Mouse (Mus musculus): ENCODE data around the gene Dmwd. TPM values are rescaled to one million over a fixed set of nuclear protein-coding genes. Genes with fewer than 3 reads are reported as not detected.

The Dmwd gene
- polyA plus RNA-seq, 1 experiment, result 13.4 TPM

DNA sequence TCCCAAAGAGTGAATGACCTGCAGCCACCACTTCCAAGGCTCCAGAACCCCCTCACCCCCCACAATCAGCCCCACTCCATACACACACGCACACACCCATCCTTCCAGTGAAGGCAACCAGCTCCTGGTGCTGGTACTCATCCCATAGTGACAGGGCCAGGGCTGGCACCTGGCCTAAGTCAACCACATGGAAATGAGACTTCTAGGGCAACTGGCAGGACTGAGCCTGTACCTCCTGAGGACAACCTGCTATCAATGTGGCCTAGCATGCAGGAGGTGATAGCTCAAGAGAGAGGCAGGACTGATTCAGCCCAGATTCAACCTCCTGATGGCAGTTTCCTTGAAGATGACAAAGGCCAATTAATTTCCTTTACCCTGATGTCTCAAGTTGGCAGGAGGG lies 24.3 kb downstream of the Dmwd start:
- Histone ChIP-seq H3K4me3 (replicated peaks) (no peak overlapping the region), H3K4me1 (peaks cover 84% of the 10 kb centered on the region), H3K9me3 (no peaks in the 10 kb centered on the region), H3K36me3 (replicated peaks; ENCODE audit: low read length) (peaks cover 21% of the 10 kb centered on the region), H3K27me3 (replicated peaks) (peaks cover 59% of the 10 kb centered on the region)
- no peak for TF ChIP-seq GATA1 (IDR thresholded peaks at IDR 0.05; ENCODE audit: borderline replicate concordance, low read length)

DNA sequence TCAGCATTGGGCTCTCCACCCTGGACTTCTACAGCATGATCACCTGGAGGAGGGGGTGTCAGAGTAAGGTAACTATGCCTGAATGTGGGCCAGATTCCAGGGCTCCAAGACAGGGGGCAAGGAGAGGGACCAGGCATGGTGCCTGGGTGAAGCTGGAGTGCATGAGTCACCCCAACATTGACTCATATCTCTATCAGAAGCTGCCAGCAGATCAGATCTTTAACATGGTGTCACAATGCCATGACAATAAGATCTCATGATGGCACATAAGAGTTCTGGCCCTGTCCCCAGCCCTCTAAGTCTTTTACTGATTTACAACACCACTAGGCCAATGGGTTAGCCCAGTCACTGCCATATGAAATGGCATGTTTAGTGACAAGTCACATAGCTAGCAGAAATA lies 27.7 kb downstream of the Dmwd start:
- Histone ChIP-seq H3K27me3 (replicated peaks) (peaks cover 66% of the 10 kb centered on the region), H3K9me3 (no peaks in the 10 kb centered on the region), H3K36me3 (replicated peaks; ENCODE audit: low read length) (no peaks in the 10 kb centered on the region), H3K4me1 (peaks cover 62% of the 10 kb centered on the region), H3K4me3 (replicated peaks) (no peak overlapping the region)
- TF ChIP-seq GATA1 (IDR thresholded peaks at IDR 0.05; ENCODE audit: borderline replicate concordance, low read length), result no peak
- TF ChIP-seq FLI1 (IDR thresholded peaks at IDR 0.05; ENCODE audit: low read length), result no peak

DNA sequence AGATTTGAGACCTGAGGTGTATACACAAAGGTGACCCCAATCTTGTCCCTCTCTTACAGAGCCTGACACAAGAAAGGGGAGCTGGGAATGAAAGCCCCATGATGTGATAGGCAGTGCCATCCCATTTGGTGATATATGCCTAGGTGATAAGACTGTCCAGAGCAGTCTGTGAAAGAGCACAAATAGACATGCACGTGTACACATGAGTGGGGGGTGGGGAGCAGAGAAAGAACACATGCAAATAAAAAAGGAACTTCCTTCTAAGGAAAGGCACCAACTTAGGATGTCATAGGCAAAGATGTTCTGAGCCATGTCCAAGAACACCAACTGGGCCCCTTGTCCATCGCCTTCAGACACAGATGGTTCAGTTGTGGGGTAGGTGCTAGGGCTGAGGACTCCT lies 28.5 kb downstream of the Dmwd start:
- peaks cover 60% of the 10 kb centered on the region for H3K4me1 ChIP-seq
- TF ChIP-seq GATA1 (IDR thresholded peaks at IDR 0.05; ENCODE audit: borderline replicate concordance, low read length), result no peak
- no peak for TF ChIP-seq FLI1 (IDR thresholded peaks at IDR 0.05; ENCODE audit: low read length)
- no peaks in the 10 kb centered on the region for H3K36me3 ChIP-seq (replicated peaks; ENCODE audit: low read length)
- H3K27me3 ChIP-seq (replicated peaks), result peaks cover 63% of the 10 kb centered on the region
- no peak overlapping the region for H3K4me3 ChIP-seq (replicated peaks)
- H3K9me3 ChIP-seq, result no peaks in the 10 kb centered on the region

GRCm38 (mm10) chr7:19107436-19107835 lies 31.4 kb downstream of the Dmwd start:
- no peak for TF ChIP-seq GATA1 (IDR thresholded peaks at IDR 0.05; ENCODE audit: borderline replicate concordance, low read length)
- TF ChIP-seq FLI1 (IDR thresholded peaks at IDR 0.05; ENCODE audit: low read length), result no peak
- H3K27me3 ChIP-seq (replicated peaks), result peaks cover 46% of the 10 kb centered on the region
- H3K4me1 ChIP-seq, result peaks cover 70% of the 10 kb centered on the region
- no peaks in the 10 kb centered on the region for H3K9me3 ChIP-seq
- H3K36me3 ChIP-seq (replicated peaks; ENCODE audit: low read length), result no peaks in the 10 kb centered on the region
- H3K4me3 ChIP-seq (replicated peaks), result no peak overlapping the region

GRCm38 (mm10) chr7:19109565-19109964 lies 33.5 kb downstream of the Dmwd start:
- no peaks in the 10 kb centered on the region for H3K36me3 ChIP-seq (replicated peaks; ENCODE audit: low read length)
- no peak for TF ChIP-seq FLI1 (IDR thresholded peaks at IDR 0.05; ENCODE audit: low read length)
- TF ChIP-seq GATA1 (IDR thresholded peaks at IDR 0.05; ENCODE audit: borderline replicate concordance, low read length), result no peak
- H3K27me3 ChIP-seq (replicated peaks), result peaks cover 28% of the 10 kb centered on the region
- H3K4me3 ChIP-seq (replicated peaks), result no peak overlapping the region
- H3K9me3 ChIP-seq, result no peaks in the 10 kb centered on the region
- peaks cover 63% of the 10 kb centered on the region for H3K4me1 ChIP-seq

DNA sequence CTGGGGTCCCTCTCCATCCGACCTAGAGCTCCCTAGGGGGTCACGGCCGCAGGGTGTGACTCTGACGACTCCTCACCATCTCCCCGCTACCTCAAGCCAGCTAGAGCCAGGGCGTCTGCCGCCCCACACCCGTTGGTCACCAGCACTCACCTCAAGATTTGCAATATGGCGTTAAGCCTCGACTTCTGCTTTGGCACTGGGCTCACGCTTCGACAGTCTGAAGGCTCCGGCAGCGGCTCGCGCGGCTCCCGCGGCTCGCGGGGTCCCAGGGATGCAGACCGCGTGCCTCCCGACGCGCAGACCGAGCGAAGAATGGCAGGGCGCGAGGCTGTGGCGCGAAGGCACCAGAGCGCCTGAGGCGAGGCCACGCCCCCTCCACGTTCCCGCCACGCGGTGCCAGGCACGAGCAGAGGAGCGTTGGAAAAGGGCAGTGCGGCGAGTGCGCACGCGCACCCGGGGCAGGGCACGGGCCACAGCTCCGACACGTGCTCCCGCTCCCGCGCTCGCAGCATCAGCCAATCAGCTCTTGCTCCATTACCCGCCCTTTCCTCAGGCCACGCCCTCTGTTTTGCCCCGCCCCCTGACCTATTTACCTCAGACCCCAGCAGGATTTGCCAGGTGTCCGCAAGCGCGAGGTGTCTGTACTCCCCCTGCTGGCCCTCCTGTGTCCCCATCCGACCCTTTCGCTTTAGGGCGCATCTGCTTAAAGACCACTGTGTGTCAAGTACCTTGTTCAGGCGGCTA lies 42.2 kb downstream of the Dmwd start, which contains the start of gene Gm4969:
Gm4969 (minus strand) TSS at position 341 of the 744 bp plus-strand sequence.
- peaks cover 34% of the 10 kb centered on the region for H3K4me1 ChIP-seq
- peak within 1 kb of the TSS; percentile 97 for H3K4me3 ChIP-seq (replicated peaks)
- H3K27me3 ChIP-seq (replicated peaks), result no peaks in the 10 kb centered on the region
- no peak for TF ChIP-seq GATA1 (IDR thresholded peaks at IDR 0.05; ENCODE audit: borderline replicate concordance, low read length)
- no peak for TF ChIP-seq FLI1 (IDR thresholded peaks at IDR 0.05; ENCODE audit: low read length)
- peaks cover 8% of the 10 kb centered on the region for H3K36me3 ChIP-seq (replicated peaks; ENCODE audit: low read length)
- peaks cover 9% of the 10 kb centered on the region for H3K9me3 ChIP-seq

GRCm38 (mm10) chr7:19119083-19119482 lies 43.1 kb downstream of the Dmwd start:
- Histone ChIP-seq H3K4me1 (peaks cover 31% of the 10 kb centered on the region), H3K4me3 (replicated peaks) (peak overlapping the region; percentile 97), H3K9me3 (peaks cover 9% of the 10 kb centered on the region), H3K36me3 (replicated peaks; ENCODE audit: low read length) (peaks cover 10% of the 10 kb centered on the region), H3K27me3 (replicated peaks) (no peaks in the 10 kb centered on the region)
- TF ChIP-seq FLI1 (IDR thresholded peaks at IDR 0.05; ENCODE audit: low read length) (no peak), GATA1 (IDR thresholded peaks at IDR 0.05; ENCODE audit: borderline replicate concordance, low read length) (no peak)

- Histone ChIP-seq H3K27me3 (replicated peaks) (no peaks in the 10 kb centered on the region), H3K4me3 (replicated peaks) (peak within 1 kb of the TSS; percentile 97), H3K4me1 (peaks cover 38% of the 10 kb centered on the region), H3K36me3 (replicated peaks; ENCODE audit: low read length) (peaks cover 18% of the 10 kb centered on the region), H3K9me3 (peaks cover 9% of the 10 kb centered on the region)
- no peak for TF ChIP-seq FLI1 (IDR thresholded peaks at IDR 0.05; ENCODE audit: low read length)
- TF ChIP-seq GATA1 (IDR thresholded peaks at IDR 0.05; ENCODE audit: borderline replicate concordance, low read length), result no peak
These were observed 43.8 kb downstream of the Dmwd start, which contains the start of gene Fbxo46 for GRCm38 (mm10) chr7:19119631-19120429. Gene Fbxo46, plus strand, starts transcription at chr7:19119859.

DNA sequence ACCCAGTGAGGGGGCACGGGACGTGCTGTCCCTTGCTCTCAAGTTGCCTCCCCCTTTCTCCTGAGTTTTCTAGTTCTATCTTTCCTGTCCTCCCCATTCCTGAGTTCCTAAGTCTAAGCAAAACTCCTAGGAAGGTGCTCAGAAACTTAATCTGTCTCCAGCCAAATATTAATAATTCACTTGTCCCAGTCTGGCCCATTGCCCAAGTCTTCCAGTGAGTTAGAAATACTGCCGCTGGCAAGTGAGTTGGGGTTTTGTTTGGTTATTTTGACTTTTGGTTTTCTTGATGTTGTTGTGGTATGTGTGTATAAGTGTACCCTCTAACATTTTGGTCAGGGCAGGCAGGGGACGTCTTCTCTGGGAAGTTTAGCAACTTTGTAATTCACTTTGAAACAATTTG lies 45.7 kb downstream of the Dmwd start:
- peaks cover 9% of the 10 kb centered on the region for H3K9me3 ChIP-seq
- TF ChIP-seq GATA1 (IDR thresholded peaks at IDR 0.05; ENCODE audit: borderline replicate concordance, low read length) (no peak), FLI1 (IDR thresholded peaks at IDR 0.05; ENCODE audit: low read length) (no peak)
- H3K4me3 ChIP-seq (replicated peaks), result peak overlapping the region; percentile 38
- H3K36me3 ChIP-seq (replicated peaks; ENCODE audit: low read length), result peaks cover 34% of the 10 kb centered on the region
- no peaks in the 10 kb centered on the region for H3K27me3 ChIP-seq (replicated peaks)
- peaks cover 43% of the 10 kb centered on the region for H3K4me1 ChIP-seq

- Histone ChIP-seq H3K36me3 (replicated peaks; ENCODE audit: low read length) (peaks cover 54% of the 10 kb centered on the region), H3K4me3 (replicated peaks) (no peak overlapping the region), H3K9me3 (no peaks in the 10 kb centered on the region), H3K27me3 (replicated peaks) (no peaks in the 10 kb centered on the region), H3K4me1 (peaks cover 54% of the 10 kb centered on the region)
- TF ChIP-seq GATA1 (IDR thresholded peaks at IDR 0.05; ENCODE audit: borderline replicate concordance, low read length), result no peak
- TF ChIP-seq FLI1 (IDR thresholded peaks at IDR 0.05; ENCODE audit: low read length), result no peak
These were observed 48.7 kb downstream of the Dmwd start for GRCm38 (mm10) chr7:19124713-19125112.

All from megakaryocyte, embryonic 14.5 days (primary cell).